Mouse (Mus musculus): ENCODE data around the gene Stk40. TPM values are rescaled to one million over a fixed set of nuclear protein-coding genes. Genes with fewer than 3 reads are reported as not detected.
A peak's percentile ranks its signal among the peaks of the same experiment; 100 is the strongest.

The Stk40 gene
- polyA plus RNA-seq (2016; fragmentation: Nextera tagmentation; extraction: Ambion mirVana): 22.4 and 23.0 TPM in 2 replicates

DNA sequence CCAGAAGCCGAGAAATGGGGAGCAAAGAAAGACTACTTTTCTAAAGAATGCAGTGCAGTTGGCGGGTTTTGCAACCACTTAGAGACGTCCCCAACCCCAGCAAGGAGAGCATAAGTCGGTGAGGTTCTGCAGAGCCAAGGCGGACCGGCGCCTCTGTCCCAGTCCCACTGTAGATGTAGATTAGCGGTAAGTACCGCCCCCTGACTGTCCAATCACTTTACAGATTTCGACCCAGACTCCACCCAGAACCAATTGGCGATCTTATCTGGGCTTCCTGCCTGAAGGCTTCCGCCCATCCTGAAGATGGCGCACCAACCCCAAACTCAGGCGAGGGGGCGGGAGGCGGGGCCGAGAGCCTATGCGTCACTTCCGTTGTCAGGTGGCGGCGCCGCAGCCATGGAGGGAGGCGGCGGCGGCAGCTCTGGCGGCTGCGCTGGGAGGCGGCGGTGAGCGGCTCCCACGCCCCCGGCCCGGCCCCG, at the start of gene Stk40:
TSS of gene Stk40 (plus strand) at position 368 of the 479 bp plus-strand sequence.
- peak; percentile 88 for ATAC-seq
- Histone ChIP-seq H3K27ac (peak within 1 kb of the TSS; percentile 99), H3K4me2 (peak within 1 kb of the TSS; percentile 98), H3K4me3 (peak within 1 kb of the TSS; percentile 96), H3K9ac (peak within 1 kb of the TSS; percentile 93), H3K36me3 (peaks cover 4% of the 10 kb centered on the region; the same call in 1 of the 2 replicates), H3K4me1 (peaks cover 89% of the 10 kb centered on the region), H3K9me3 (replicated peaks) (no peaks in the 10 kb centered on the region), H3K27me3 (replicated peaks) (no peaks in the 10 kb centered on the region)
- under 1% methylated on average over 34 of the region's 34 CpGs for WGBS (ENCODE audit: insufficient replicate concordance)

DNA sequence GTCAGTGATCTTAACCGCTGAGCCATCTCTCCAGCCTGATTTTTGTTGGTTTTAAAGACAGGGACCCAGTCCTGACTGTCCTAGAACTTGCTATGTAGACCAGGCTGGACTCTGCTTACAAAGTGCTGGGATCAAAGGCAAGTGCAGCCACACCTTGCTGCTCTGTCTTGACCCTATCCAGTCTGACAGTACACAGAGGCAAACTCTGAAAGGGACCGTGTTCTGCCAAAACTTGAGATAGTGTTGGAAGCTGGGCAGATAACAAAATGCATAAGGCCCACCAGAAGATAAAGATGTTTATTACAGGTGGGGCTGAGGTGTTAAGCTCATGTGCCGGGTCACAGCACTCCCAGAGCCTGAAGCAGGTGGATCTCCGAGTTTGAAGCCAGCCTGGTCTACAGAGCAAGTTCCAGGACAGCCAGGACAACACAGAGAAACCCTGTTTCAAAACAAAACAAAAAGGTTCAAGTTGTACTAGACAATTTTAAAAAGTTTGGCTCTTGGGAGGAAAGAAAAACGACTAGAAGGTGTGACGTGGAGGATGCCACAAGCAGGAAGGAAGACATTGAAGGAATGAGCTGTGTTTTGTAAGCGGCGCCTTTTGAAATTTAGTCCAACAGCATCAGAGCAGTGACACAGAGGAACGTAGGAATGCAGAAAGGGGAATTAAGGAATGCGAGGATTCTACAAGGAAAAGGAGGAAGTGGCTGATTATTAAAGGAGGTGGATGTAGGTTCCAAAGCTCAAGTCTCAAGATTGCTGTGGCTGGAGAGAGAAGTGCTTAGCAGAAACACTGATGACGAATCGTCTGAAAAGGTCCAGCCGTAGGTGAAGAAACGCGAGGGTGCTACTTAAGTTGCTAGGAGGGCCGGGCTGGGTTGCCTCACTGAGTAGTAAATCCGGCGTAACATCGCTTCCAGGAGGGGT, 46.3 kb upstream of the Stk40 start:
- Histone ChIP-seq H3K36me3 (peaks cover 38% of the 10 kb centered on the region), H3K27ac (peak overlapping the region; percentile 88), H3K27me3 (replicated peaks) (no peaks in the 10 kb centered on the region), H3K4me1 (peaks cover 25% of the 10 kb centered on the region), H3K4me2 (peak overlapping the region; percentile 95), H3K9ac (peak overlapping the region; percentile 79), H3K9me3 (replicated peaks) (no peaks in the 10 kb centered on the region), H3K4me3 (peak overlapping the region; percentile 82)
- WGBS (ENCODE audit: insufficient replicate concordance): 10% methylated on average over 19 of the region's 19 CpGs
- peak; percentile 53 for ATAC-seq

DNA sequence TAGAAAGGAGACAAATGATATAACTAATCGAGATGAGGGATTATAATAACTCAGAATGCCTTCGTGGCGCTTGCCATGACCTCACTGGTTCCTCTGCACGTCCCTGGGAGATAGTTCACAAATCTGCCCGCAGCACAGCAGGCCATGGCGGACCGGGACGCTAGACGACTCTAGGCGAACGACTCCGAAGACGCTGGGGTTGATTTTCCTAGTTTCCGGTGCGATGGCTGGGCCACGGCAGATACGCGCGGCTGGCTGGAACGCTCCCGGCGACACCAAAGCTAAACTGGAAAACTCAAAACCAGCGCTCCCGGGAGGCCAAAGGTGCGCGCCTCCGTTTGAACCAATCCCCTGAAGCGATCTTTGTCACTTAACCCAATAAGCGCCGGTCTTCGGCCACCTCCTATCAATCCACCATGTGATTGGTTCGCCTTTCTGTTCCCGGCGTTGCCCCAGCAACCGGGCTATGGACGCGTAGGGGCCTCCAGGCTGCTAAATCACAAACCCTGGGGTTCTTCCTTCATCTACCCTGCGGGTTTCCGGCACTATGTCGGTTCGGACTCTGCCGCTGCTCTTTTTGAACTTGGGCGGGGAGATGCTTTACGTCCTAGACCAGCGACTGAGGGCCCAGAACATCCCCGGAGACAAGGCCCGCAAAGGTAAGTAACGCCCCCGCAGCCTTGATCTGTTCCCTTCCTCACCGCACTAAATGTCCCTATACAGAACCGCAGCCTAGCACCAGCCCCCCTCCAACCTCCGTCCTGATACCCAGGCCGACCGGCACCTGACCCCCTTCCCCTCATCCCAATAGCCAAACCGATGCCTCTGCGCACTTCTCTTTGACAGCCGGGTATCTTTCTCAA, 45.4 kb upstream of the Stk40 start, which contains the start of gene Oscp1:
TSS of gene Oscp1 (plus strand) at position 432 of the 863 bp plus-strand sequence.
- H3K4me2 ChIP-seq: peak within 1 kb of the TSS; percentile 95
- peak; percentile 96 for ATAC-seq
- H3K27me3 ChIP-seq (replicated peaks): no peaks in the 10 kb centered on the region
- no peaks in the 10 kb centered on the region for H3K9me3 ChIP-seq (replicated peaks)
- WGBS (ENCODE audit: insufficient replicate concordance): 2% methylated on average over 57 of the region's 57 CpGs
- peak within 1 kb of the TSS; percentile 79 for H3K9ac ChIP-seq
- H3K27ac ChIP-seq: peak within 1 kb of the TSS; percentile 88
- H3K36me3 ChIP-seq: peaks cover 29% of the 10 kb centered on the region
- H3K4me3 ChIP-seq: peak within 1 kb of the TSS; percentile 82
- H3K4me1 ChIP-seq: peaks cover 25% of the 10 kb centered on the region

DNA sequence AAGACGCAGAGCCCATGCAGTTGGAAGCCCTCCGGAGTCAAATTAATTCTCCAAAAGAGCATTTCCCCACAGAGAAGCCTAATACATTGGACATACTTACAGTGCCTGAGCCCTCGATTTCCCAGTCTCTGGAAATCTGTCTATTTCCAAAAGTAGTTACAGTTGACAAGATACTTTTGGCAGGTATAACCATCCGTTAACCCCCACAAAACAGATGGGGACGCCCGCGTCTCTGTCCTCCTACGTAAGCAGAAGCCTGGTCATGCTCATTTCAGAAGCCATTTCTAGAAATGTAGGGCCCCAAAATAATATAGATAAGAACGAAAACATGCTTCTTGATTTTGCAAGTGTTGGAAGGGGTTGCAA, 44.8 kb upstream of the Stk40 start:
- Histone ChIP-seq H3K27ac (no peak overlapping the region), H3K4me2 (peak overlapping the region; percentile 95), H3K9ac (peak overlapping the region; percentile 65), H3K4me1 (peaks cover 25% of the 10 kb centered on the region), H3K4me3 (peak overlapping the region; percentile 82), H3K27me3 (replicated peaks) (no peaks in the 10 kb centered on the region), H3K36me3 (peaks cover 23% of the 10 kb centered on the region), H3K9me3 (replicated peaks) (no peaks in the 10 kb centered on the region)
- WGBS (ENCODE audit: insufficient replicate concordance): 36% methylated on average over 9 of the region's 9 CpGs
- ATAC-seq: no peak

DNA sequence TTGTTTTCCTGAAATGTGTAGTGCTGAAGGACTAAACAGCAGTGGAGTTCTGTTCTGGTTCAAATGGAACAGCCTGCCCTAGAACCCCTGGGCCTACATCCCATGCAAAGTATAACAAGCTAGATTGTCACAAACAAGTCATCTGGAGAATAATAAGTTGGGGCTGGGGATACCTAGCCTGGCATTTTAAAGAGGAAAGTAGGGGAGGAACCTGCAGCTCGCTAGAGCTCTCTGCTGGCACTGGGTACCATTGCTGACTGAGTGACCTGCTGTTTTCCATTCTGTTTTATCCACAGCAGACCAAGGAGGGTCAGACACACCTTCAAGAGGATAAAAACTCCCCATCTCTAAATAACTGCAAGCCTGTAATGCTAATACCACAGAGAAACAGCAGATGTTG, 40.9 kb upstream of the Stk40 start:
- H3K36me3 ChIP-seq: no peaks in the 10 kb centered on the region
- no peak overlapping the region for H3K9ac ChIP-seq
- H3K4me3 ChIP-seq: no peak overlapping the region
- ATAC-seq: no peak
- H3K27me3 ChIP-seq (replicated peaks): no peaks in the 10 kb centered on the region
- 23% methylated on average over 1 of the region's 1 CpGs for WGBS (ENCODE audit: insufficient replicate concordance)
- H3K27ac ChIP-seq: no peak overlapping the region
- H3K9me3 ChIP-seq (replicated peaks): no peaks in the 10 kb centered on the region
- H3K4me1 ChIP-seq: peaks cover 11% of the 10 kb centered on the region
- H3K4me2 ChIP-seq: no peak overlapping the region

DNA sequence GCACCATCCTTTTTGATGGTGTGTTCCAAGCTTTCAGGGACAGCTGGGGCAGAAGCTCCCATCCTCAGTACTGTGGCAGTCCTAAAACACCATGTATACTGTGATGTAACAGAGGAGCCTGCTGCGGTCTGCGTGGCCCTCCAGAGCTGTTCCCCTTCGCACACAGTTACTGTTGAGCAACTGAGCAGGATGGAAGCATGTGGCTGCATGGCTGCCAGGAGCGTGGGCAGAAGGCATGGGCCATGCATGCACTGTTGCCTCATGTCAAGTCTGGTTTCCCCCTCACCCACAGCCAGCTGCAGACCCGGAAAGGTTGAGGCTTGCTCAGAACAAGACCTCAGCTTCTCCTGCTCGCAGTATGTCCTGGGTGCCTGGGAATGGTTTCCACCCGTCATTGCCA, 38.5 kb upstream of the Stk40 start:
- Histone ChIP-seq H3K9ac (no peak overlapping the region), H3K27me3 (replicated peaks) (no peaks in the 10 kb centered on the region), H3K36me3 (no peaks in the 10 kb centered on the region), H3K9me3 (replicated peaks) (no peaks in the 10 kb centered on the region), H3K4me2 (no peak overlapping the region), H3K27ac (no peak overlapping the region), H3K4me3 (no peak overlapping the region), H3K4me1 (no peaks in the 10 kb centered on the region)
- no peak for ATAC-seq
- WGBS (ENCODE audit: insufficient replicate concordance): 63% methylated on average over 7 of the region's 7 CpGs

DNA sequence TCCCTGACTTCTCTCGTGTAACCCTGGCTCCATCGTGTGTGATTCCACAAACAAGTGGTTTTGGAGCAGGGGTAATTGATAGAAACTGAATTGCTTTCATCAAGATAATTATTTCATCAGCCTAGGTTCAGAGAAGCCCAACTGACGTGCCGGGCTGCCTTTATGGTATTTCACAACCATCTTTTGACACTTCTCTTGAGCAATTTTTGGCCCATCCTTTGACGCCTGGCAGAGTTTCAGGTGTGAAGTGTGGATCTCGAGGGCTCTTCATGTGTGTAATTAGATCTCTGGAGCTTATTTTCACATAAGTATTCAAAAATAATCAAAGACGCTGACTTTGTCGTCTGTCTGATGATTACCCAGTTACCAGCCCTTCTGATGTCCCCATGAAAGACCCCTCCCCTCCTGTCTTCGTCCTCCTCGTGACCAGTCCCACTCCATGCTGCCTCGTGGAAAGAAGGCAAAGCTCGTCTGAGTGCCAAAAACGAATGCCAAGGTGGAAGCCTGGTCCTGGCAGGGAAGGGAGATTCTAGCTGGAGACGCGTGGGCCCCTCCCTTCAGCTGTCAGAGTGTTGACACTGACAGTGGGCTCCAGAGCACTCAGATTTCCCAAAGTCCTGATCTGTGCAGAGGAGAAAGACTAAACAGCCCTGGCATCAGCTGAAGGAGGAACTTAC, 36.2 kb upstream of the Stk40 start:
- Histone ChIP-seq H3K9ac (no peak overlapping the region), H3K27me3 (replicated peaks) (no peaks in the 10 kb centered on the region), H3K4me3 (no peak overlapping the region), H3K27ac (no peak overlapping the region), H3K36me3 (no peaks in the 10 kb centered on the region), H3K4me1 (no peaks in the 10 kb centered on the region), H3K9me3 (replicated peaks) (no peaks in the 10 kb centered on the region), H3K4me2 (no peak overlapping the region)
- WGBS (ENCODE audit: insufficient replicate concordance): 59% methylated on average over 15 of the region's 15 CpGs
- no peak for ATAC-seq

DNA sequence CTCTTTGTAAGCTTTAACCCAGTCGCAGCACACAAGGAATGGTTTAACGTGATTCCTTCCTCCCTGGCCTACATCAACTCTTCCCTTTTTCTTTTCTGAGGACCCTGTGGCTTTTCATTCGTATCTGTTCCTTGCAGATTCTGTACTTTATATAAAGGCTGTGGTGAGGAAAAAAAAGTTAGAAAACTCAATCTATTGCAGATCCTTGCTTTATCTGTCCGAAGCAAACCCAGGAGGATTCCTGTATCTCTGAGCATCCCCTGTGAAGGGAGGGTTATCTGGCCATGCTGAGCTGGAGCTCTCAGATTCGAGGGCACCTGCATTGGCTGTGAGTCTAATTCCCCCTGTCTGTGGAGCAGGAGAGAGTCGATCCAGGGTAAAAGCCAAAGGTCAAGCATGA, 34.9 kb upstream of the Stk40 start:
- no peak overlapping the region for H3K4me3 ChIP-seq
- 61% methylated on average over 6 of the region's 6 CpGs for WGBS (ENCODE audit: insufficient replicate concordance)
- no peak overlapping the region for H3K27ac ChIP-seq
- no peak overlapping the region for H3K4me2 ChIP-seq
- no peaks in the 10 kb centered on the region for H3K4me1 ChIP-seq
- no peaks in the 10 kb centered on the region for H3K36me3 ChIP-seq
- no peaks in the 10 kb centered on the region for H3K9me3 ChIP-seq (replicated peaks)
- no peak overlapping the region for H3K9ac ChIP-seq
- ATAC-seq: no peak
- H3K27me3 ChIP-seq (replicated peaks): no peaks in the 10 kb centered on the region

DNA sequence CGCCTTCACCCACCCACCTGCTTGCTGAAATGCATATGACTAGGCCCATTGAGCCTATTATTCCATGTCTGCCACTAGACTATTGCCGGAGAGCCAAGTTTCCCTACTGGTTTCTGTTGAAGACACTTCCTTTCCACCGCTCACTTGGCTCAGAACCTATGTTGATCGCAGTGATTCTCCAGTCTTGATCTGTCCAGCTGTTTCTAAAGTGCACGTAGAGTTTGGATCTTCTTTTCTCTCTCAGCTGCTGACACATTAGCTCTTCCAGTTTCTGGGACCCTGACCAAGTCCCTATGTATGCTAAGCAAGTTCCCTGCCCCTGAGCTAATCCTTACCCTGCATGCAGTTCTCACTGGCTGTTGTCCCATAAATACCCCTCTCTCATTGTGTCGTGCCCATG, 25.9 kb upstream of the Stk40 start:
- no peaks in the 10 kb centered on the region for H3K9me3 ChIP-seq (replicated peaks)
- no peak overlapping the region for H3K27ac ChIP-seq
- WGBS (ENCODE audit: insufficient replicate concordance): 70% methylated on average over 6 of the region's 6 CpGs
- H3K27me3 ChIP-seq (replicated peaks): no peaks in the 10 kb centered on the region
- peaks cover 5% of the 10 kb centered on the region for H3K4me1 ChIP-seq
- no peak overlapping the region for H3K4me2 ChIP-seq
- ATAC-seq: no peak
- no peak overlapping the region for H3K4me3 ChIP-seq
- no peak overlapping the region for H3K9ac ChIP-seq
- no peaks in the 10 kb centered on the region for H3K36me3 ChIP-seq

DNA sequence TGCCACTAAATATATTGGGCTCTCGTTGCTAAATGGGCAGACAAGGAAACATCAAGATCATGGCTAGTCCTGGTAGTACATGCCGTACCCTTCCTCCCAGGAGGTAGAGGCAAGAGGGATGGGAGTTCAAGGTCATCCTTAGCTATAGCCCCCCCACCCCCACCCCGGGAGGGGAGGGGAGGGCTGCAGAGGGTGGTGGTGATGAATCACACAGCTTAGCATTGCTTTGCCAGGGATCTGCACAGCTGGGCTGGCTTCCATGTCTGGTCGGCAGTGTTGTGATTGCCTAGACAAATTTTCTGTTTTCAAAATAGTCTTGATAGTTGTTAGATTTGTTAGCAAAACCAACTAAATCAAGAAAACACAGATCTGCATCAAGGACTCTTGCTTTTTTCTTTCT, 24.5 kb upstream of the Stk40 start:
- 58% methylated on average over 4 of the region's 4 CpGs for WGBS (ENCODE audit: insufficient replicate concordance)
- H3K9me3 ChIP-seq (replicated peaks): no peaks in the 10 kb centered on the region
- ATAC-seq: no peak

DNA sequence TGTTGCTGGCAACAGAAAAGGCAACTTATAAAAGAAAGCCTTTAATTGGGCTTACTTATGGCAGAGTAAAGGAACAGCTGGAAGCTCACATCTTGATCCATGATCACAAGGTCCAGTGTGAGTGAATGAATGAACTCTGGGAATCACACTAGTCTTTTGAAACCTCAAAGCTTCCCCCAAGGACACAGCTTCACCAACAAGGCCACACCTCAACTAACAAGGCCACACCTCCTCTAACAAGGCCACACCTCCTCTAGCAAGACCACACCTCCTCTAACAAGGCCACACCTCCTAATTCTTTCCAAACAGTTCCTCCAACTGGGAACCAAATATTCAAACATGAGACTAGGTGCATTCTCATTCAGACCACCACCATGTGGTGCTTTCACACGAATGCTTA, 22.2 kb upstream of the Stk40 start:
- Histone ChIP-seq H3K9ac (no peak overlapping the region), H3K36me3 (no peaks in the 10 kb centered on the region), H3K4me1 (peaks cover 14% of the 10 kb centered on the region), H3K27me3 (replicated peaks) (no peaks in the 10 kb centered on the region), H3K4me3 (no peak overlapping the region), H3K9me3 (replicated peaks) (no peaks in the 10 kb centered on the region), H3K27ac (no peak overlapping the region), H3K4me2 (no peak overlapping the region)
- 79% methylated on average over 1 of the region's 1 CpGs for WGBS (ENCODE audit: insufficient replicate concordance)
- no peak for ATAC-seq

More for the DNA sequence above, 24.5 kb upstream of the Stk40 start:
- no peaks in the 10 kb centered on the region for H3K36me3 ChIP-seq
- no peak overlapping the region for H3K27ac ChIP-seq
- peaks cover 14% of the 10 kb centered on the region for H3K4me1 ChIP-seq
- H3K9ac ChIP-seq: no peak overlapping the region
- H3K4me3 ChIP-seq: no peak overlapping the region
- H3K27me3 ChIP-seq (replicated peaks): no peaks in the 10 kb centered on the region
- no peak overlapping the region for H3K4me2 ChIP-seq

Measured in liver, embryonic 12.5 days (tissue).